Mouse (Mus musculus): ENCODE measurements around the gene Tns1. TPM values are rescaled to one million over a fixed set of nuclear protein-coding genes. Genes with fewer than 3 reads are reported as not detected.

Gene Tns1
- total and polyA plus RNA-seq, 3 experiments, result 0.11 TPM; not detected in 2

DNA sequence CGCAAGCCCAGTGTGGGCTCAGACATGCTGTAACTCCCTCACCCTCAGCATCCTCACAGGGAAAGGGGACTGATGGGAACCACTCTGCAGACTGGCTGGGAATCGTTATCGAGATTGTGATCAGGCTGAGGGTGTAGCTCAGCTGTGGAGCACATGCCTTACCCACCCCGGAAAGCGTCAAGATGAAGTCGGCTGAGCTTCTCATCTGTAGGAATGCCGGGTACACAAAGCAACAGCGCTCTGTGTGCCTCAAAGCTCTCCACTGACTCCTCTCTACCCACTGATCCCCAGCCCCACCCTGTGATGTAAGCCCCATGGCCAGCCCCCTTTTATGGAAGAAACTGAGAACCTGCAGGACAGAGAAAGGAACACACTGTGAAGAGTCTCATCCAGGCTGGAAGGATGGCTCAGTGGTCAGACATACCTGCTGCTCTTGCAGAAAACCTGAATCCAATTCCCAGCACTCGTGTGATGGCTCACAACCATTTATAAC is 97.5 kb downstream of the Tns1 start:
- Histone ChIP-seq H3K27ac (ENCODE audit: control insufficient read depth, low read depth, low read length) (no peak overlapping the region), H3K9ac (ENCODE audit: control insufficient read depth, low read depth, low read length, poor library complexity, severe bottlenecking) (no peak overlapping the region), H3K4me3 (ENCODE audit: control insufficient read depth in 1 of 2, insufficient read depth in 1 of 2, low read depth in 2 of 2, low read length in 2 of 2) (no peak overlapping the region), H3K36me3 (ENCODE audit: control insufficient read depth in 1 of 2, insufficient read depth in 2 of 2, low read length in 2 of 2) (no peaks in the 10 kb centered on the region), H3K4me1 (ENCODE audit: control insufficient read depth in 1 of 2, insufficient read depth in 2 of 2, low read length in 2 of 2) (no peaks in the 10 kb centered on the region), H3K79me2 (ENCODE audit: control insufficient read depth, insufficient read depth, low read length, poor library complexity) (no peaks in the 10 kb centered on the region), H3K27me3 (ENCODE audit: control insufficient read depth in 1 of 2, insufficient read depth in 2 of 2, low read length in 2 of 2) (no peaks in the 10 kb centered on the region), H3K9me3 (replicated peaks; ENCODE audit: insufficient read depth, low read length) (no peaks in the 10 kb centered on the region)
- TF ChIP-seq ZNF384 (IDR thresholded peaks at IDR 0.05; ENCODE audit: low read depth, low read length) (no peak), HCFC1 (IDR thresholded peaks at IDR 0.05; ENCODE audit: low read depth, low read length) (no peak), GABPA (IDR thresholded peaks at IDR 0.05; ENCODE audit: low read depth, low read length) (no peak), NRF1 (IDR thresholded peaks at IDR 0.05; ENCODE audit: insufficient read depth, low read depth, low read length, poor library complexity, severe bottlenecking) (no peak), CHD1 (IDR thresholded peaks at IDR 0.05; ENCODE audit: low read depth, low read length) (no peak)
- DNase-seq (ENCODE audit: low read depth, low spot score), result no peak

- H3K27me3 ChIP-seq (ENCODE audit: control insufficient read depth in 1 of 2, insufficient read depth in 2 of 2, low read length in 2 of 2), result no peaks in the 10 kb centered on the region
- H3K79me2 ChIP-seq (ENCODE audit: control insufficient read depth, insufficient read depth, low read length, poor library complexity), result no peaks in the 10 kb centered on the region
These were observed 98.5 kb downstream of the Tns1 start for GRCm38 (mm10) chr1:74025651-74026226.

DNA sequence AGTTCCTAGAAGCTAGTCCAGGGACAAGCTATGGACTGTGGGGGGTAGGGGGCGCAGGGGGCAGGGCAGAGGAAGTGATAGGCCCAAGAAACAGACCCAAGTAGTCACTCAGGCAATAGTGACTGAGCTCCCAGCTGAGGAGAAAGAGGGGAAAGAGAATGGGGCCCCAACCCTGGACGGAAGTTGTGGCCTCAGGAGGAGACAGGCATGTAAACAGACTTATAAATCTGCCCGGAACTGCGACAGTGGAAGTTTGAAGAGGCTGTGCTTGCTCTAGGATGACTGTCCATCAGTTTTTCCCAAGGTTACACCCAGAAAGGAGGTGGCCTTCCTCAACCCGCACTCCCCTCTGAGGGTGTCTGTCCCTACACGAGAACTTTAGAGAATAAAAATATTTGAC is 99.0 kb downstream of the Tns1 start:
- Histone ChIP-seq H3K4me1 (ENCODE audit: control insufficient read depth in 1 of 2, insufficient read depth in 2 of 2, low read length in 2 of 2) (no peaks in the 10 kb centered on the region), H3K9me3 (replicated peaks; ENCODE audit: insufficient read depth, low read length) (no peaks in the 10 kb centered on the region), H3K27me3 (ENCODE audit: control insufficient read depth in 1 of 2, insufficient read depth in 2 of 2, low read length in 2 of 2) (no peaks in the 10 kb centered on the region), H3K36me3 (ENCODE audit: control insufficient read depth in 1 of 2, insufficient read depth in 2 of 2, low read length in 2 of 2) (no peaks in the 10 kb centered on the region), H3K9ac (ENCODE audit: control insufficient read depth, low read depth, low read length, poor library complexity, severe bottlenecking) (no peak overlapping the region), H3K79me2 (ENCODE audit: control insufficient read depth, insufficient read depth, low read length, poor library complexity) (no peaks in the 10 kb centered on the region), H3K27ac (ENCODE audit: control insufficient read depth, low read depth, low read length) (no peak overlapping the region), H3K4me3 (ENCODE audit: control insufficient read depth in 1 of 2, insufficient read depth in 1 of 2, low read depth in 2 of 2, low read length in 2 of 2) (no peak overlapping the region)
- TF ChIP-seq CHD1 (IDR thresholded peaks at IDR 0.05; ENCODE audit: low read depth, low read length) (no peak), RAD21 (IDR thresholded peaks at IDR 0.05; ENCODE audit: low read depth, low read length) (no peak), GATA1 (IDR thresholded peaks at IDR 0.05; ENCODE audit: low read depth, low read length) (no peak), CHD2 (IDR thresholded peaks at IDR 0.05; ENCODE audit: low read length) (no peak), BHLHE40 (IDR thresholded peaks at IDR 0.05; ENCODE audit: borderline replicate concordance, low read depth, low read length) (no peak), MXI1 (IDR thresholded peaks at IDR 0.05; ENCODE audit: low read depth, low read length) (no peak), ZKSCAN1 (IDR thresholded peaks at IDR 0.05; ENCODE audit: low read depth, low read length) (no peak), TAL1 (IDR thresholded peaks at IDR 0.05; ENCODE audit: low read length) (no peak), ZC3H11A (IDR thresholded peaks at IDR 0.05; ENCODE audit: low read depth, low read length) (no peak), MYB (IDR thresholded peaks at IDR 0.05; ENCODE audit: low read depth, low read length) (no peak), JUND (IDR thresholded peaks at IDR 0.05; ENCODE audit: low read depth, low read length) (no peak), SIN3A (IDR thresholded peaks at IDR 0.05; ENCODE audit: low read length) (no peak), EP300 (IDR thresholded peaks at IDR 0.05; ENCODE audit: low read depth in 1 of 2, low read length in 2 of 2) (no peak), ELF1 (IDR thresholded peaks at IDR 0.05; ENCODE audit: low read depth, low read length) (no peak), E2F4 (IDR thresholded peaks at IDR 0.05; ENCODE audit: borderline replicate concordance, low read depth, low read length) (no peak), CTCF (IDR thresholded peaks at IDR 0.05 in 2 of 3, conservative IDR thresholded peaks at IDR 0.05 in 1 of 3; ENCODE audit: control insufficient read depth in 1 of 3, insufficient read depth in 1 of 3, low read depth in 2 of 3, low read length in 3 of 3, poor library complexity in 1 of 3, severe bottlenecking in 1 of 3) (no peak)
- no peak for DNase-seq (ENCODE audit: low read depth, low spot score)

More at GRCm38 (mm10) chr1:74025651-74026226, 98.5 kb downstream of the Tns1 start:
- no peaks in the 10 kb centered on the region for H3K9me3 ChIP-seq (replicated peaks; ENCODE audit: insufficient read depth, low read length)
- no peak overlapping the region for H3K4me3 ChIP-seq (ENCODE audit: control insufficient read depth in 1 of 2, insufficient read depth in 1 of 2, low read depth in 2 of 2, low read length in 2 of 2)
- TF ChIP-seq USF1 (IDR thresholded peaks at IDR 0.05; ENCODE audit: low read depth, low read length), result no peak
- no peak for TF ChIP-seq POLR2A (IDR thresholded peaks at IDR 0.05; ENCODE audit: control insufficient read depth in 1 of 2, insufficient read depth in 1 of 2, low read depth in 1 of 2, low read length in 2 of 2, poor library complexity in 1 of 2)
- no peak for TF ChIP-seq NELFE (IDR thresholded peaks at IDR 0.05; ENCODE audit: low read depth, low read length)
- TF ChIP-seq ZC3H11A (IDR thresholded peaks at IDR 0.05; ENCODE audit: low read depth, low read length), result no peak
- no peak for TF ChIP-seq E2F4 (IDR thresholded peaks at IDR 0.05; ENCODE audit: borderline replicate concordance, low read depth, low read length)
- TF ChIP-seq MEF2A (IDR thresholded peaks at IDR 0.05; ENCODE audit: extremely low read depth, insufficient replicate concordance, low read depth, low read length, poor library complexity, severe bottlenecking), result no peak
- no peak for TF ChIP-seq MAFK (IDR thresholded peaks at IDR 0.05; ENCODE audit: borderline replicate concordance, low read depth, low read length)
- no peak for TF ChIP-seq GATA1 (IDR thresholded peaks at IDR 0.05; ENCODE audit: low read depth, low read length)
- no peak for TF ChIP-seq UBTF (IDR thresholded peaks at IDR 0.05; ENCODE audit: borderline replicate concordance, insufficient read depth, low read depth, low read length)
- TF ChIP-seq MAX (IDR thresholded peaks at IDR 0.05; ENCODE audit: low read length), result no peak
- no peak for TF ChIP-seq POLR2AphosphoS5 (IDR thresholded peaks at IDR 0.05; ENCODE audit: borderline replicate concordance, low read depth, low read length)
- TF ChIP-seq EP300 (IDR thresholded peaks at IDR 0.05; ENCODE audit: low read depth in 1 of 2, low read length in 2 of 2), result no peak
- TF ChIP-seq POLR2AphosphoS2 (IDR thresholded peaks at IDR 0.05; ENCODE audit: low read length), result no peak
- TF ChIP-seq TCF12 (IDR thresholded peaks at IDR 0.05; ENCODE audit: low read depth, low read length), result no peak
- no peak for TF ChIP-seq BHLHE40 (IDR thresholded peaks at IDR 0.05; ENCODE audit: borderline replicate concordance, low read depth, low read length)
- TF ChIP-seq TAL1 (IDR thresholded peaks at IDR 0.05; ENCODE audit: low read length), result no peak
- H3K36me3 ChIP-seq (ENCODE audit: control insufficient read depth in 1 of 2, insufficient read depth in 2 of 2, low read length in 2 of 2), result no peaks in the 10 kb centered on the region
- no peak for DNase-seq (ENCODE audit: low read depth, low spot score)
- H3K9ac ChIP-seq (ENCODE audit: control insufficient read depth, low read depth, low read length, poor library complexity, severe bottlenecking), result no peak overlapping the region
- H3K4me1 ChIP-seq (ENCODE audit: control insufficient read depth in 1 of 2, insufficient read depth in 2 of 2, low read length in 2 of 2), result no peaks in the 10 kb centered on the region
- H3K27ac ChIP-seq (ENCODE audit: control insufficient read depth, low read depth, low read length), result no peak overlapping the region
